Mouse (Mus musculus): Measurements from ENCODE around the gene Mreg.
"Not testable (repeated sequence)": the region's sequence is repeated elsewhere in the genome, so short reads cannot be mapped to it uniquely, and the experiment has no call there.

Gene Mreg

DNA sequence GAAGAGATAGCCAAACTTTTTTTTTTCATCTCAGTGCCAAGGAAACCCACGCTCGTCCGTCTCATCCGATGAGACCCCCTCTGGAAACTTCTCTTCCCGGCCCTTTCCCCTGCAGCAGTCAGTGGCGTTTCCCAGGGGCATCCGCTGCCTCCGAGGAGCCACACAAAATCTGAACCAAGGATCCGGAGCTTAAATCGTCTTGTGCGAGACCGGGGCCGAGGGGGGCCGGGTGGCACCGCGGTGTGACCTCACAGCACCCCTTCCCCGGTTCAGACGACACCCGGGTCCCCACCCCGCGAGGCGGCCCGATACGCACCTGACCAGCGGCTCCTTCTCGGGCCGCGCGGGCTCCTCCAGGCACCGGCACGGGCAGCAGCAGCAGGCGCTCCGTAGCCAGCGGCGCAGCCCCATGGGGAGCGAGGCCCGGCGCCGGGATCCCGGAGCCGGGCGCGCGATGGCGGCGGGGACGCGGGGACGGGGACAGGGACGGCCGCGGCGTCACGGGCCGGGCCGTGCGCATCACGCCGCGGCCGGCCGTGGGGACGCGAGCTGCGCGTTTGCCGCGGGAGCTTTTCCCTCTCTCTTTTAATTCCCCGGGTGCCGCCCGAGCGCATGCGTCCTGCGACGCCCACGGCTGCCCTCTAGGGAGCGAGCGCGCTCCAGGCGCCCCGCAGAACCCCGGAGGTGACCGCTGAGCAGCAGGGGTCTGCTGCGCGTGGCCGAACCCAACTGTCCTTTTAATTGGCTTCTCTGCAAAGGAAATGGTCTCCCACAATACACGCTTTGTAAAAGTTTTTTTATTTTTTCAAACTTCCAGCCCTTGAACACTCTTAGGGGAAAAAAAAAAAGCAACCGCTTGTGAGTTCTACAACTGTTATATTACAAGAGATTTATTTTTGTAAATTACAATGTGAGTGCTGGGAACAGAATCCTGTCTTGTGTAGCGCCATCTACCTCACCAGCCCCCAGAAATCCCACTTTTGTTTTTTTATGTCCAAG is at the start of gene Mreg:
Gene Mreg, minus strand, starts transcription at position 607 of the 999 bp plus-strand sequence.
- DNase-seq, result peak; percentile 81

DNA sequence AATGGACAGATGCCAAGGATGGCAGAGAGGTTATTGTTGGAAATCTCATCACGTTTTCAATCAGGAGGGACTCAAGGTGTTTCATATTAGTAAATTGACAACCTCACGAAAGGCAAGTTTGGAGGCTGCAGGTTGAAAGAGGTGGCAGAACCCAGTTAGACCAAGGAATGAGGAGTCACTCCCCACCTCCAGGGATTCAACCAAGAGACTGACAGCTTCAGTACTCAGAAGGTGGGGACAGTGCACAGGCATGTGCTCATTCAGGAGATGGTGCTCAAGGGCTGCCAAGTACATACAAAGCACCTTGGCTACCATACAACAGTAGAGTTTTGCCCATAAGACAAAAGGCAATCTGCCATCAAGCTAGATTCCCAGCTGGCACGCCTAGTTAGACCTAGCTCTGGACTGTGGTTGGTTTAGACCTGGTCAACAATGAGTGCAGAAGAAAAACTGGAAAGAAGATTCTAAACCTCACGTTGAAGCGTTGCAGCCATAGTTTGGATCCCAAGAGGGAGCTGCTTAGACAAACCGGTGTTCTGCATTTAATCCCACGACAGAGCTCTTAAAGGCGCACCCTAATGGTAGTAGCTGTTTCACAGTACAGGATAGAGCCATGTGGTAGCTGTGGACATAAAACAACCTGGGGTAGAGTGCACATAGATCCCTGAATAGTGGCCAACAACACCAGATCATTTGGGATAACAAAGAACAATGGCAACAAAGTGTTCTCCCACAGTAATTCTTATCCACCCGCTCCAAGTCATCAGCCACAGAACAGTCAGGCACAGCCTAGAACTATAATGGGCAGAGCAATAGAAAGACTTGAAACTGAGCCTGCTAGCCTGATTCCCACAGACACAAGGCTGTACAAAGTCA is 44.5 kb upstream of the Mreg start:
- no peak for DNase-seq

- DNase-seq, result no peak
Observed at GRCm38 (mm10) chr1:72255854-72256175, 43.7 kb upstream of the Mreg start.

DNA sequence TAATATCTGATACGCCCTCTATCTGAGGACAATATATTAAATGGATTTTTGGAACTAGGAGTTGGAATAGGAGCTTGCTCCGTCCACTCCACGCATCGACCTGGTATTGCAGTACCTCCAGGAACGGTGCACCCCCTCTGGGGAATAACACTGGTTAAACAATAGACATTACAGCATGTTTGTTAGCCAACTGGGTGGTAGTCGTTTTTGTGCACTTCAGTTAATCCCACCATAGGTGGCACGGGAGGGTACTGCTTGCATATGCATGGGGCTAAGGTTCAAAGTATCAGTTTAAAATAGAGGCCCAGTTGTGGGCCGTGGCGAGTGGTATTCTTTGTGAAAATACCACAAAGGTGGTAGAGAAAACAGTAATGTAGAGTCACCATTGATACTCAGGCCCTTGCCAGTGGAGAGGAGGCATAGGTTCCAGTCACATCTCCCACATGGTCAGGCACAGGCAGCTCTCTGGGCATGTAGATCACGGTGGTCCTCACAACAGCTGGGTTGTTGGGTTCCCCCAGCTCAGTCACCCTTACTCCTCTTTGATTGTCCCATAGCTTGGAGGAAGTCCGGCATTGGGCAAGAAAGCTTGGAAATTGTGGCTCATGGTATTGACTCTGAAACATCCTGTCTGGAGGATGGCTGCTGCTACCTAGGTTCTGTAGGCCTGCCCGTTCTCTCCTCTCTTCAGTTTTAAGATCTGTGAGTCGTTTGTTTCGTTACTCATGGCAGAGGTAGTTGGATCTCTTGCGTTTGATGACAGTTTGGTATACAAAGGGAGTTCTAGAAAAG is 43.2 kb upstream of the Mreg start:
- peak; percentile 68 for DNase-seq

- peak; percentile 87 for DNase-seq
Observed at GRCm38 (mm10) chr1:72254545-72255061, 42.5 kb upstream of the Mreg start.

DNA sequence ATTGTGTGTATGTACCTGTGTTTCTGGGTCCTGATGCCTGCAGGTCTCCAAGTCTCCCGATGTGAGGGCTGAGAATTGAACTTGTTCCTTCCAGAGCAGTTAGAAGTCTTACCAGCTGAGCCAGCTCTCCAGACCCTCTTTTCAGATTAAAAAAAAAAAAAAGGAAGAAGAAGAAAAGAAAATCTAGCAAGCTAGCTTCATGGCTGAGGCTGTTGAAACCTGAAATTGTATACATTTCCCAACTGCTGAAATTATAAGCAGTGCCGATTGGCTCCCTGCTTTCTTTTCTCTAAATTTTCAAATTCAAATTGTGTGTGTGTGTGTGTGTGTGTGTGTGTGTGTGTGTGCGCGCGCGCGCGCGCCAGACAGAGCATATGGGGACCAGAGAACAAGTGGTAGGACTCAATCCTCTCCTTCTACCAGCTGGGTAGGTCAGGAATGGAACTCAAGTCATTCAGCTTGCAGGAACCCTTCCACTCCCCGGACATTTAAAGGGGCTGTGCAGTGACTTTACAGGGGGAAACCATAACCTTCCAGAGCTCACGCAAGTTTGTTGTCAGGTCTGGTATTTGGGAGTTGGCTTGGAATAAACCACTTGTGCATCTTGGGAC is 41.9 kb upstream of the Mreg start:
- DNase-seq, result no peak

GRCm38 (mm10) chr1:72251806-72252205 is 39.7 kb upstream of the Mreg start:
- no peak for DNase-seq

DNA sequence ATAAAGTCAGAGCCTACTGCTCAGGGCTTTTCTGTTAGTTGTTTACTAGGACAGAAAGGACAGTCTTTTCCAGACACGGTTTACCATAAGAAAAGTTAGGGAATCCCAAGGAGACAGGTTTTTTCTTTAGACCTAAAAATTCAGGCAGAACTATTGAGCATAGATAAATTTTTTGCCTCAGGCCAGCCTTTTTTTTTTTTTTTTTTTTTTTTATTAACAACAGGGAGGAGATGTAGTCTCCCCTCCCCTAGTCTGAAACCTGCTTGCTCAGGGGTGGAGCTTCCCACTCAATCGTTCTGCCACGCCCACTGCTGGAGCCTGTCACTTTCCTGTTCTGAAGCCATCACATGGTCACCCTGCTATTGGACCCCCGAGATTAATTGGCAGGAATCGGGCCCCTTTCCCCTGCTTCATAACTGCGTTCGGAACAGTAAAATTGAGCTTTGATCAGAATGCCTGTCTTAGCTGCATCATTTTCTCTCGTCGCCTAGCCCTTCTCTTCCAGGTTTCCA is 36.2 kb upstream of the Mreg start:
- DNase-seq, result not testable (repeated sequence)

- no peak for DNase-seq
Observed at GRCm38 (mm10) chr1:72244317-72245036, 32.4 kb upstream of the Mreg start.

- peak; percentile 96 for DNase-seq
Observed at GRCm38 (mm10) chr1:72243656-72244316, 31.7 kb upstream of the Mreg start.

DNA sequence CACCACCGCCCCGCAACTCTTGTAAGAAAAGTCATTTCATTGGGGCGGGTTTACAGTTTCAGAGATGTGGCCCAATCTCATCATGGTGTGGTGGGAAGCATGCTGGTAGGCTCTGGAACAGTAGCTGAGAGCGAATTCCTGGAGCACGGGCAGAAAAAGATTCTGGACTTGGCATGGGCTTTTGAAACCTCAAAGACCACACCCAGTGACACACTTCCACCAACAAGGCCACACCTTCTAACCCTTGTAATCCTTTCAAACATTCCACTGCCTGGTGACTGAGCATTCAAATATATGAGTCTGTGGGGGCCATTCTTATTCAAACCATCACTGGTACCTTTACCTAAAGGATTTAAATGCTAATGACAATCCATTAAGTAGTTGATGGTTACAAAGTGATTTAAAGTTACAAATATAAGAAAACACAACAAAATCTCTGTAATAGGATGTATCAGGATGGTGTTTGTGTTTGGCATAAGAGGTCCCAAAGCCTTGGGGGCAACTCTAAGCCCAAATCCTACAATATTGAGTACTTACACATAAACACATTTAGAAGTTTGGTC is 30.6 kb upstream of the Mreg start:
- DNase-seq, result no peak

GRCm38 (mm10) chr1:72239113-72239512 is 27.0 kb upstream of the Mreg start:
- DNase-seq, result not testable (repeated sequence)

- DNase-seq, result no peak
Observed at GRCm38 (mm10) chr1:72238016-72238580, 26.0 kb upstream of the Mreg start.

DNA sequence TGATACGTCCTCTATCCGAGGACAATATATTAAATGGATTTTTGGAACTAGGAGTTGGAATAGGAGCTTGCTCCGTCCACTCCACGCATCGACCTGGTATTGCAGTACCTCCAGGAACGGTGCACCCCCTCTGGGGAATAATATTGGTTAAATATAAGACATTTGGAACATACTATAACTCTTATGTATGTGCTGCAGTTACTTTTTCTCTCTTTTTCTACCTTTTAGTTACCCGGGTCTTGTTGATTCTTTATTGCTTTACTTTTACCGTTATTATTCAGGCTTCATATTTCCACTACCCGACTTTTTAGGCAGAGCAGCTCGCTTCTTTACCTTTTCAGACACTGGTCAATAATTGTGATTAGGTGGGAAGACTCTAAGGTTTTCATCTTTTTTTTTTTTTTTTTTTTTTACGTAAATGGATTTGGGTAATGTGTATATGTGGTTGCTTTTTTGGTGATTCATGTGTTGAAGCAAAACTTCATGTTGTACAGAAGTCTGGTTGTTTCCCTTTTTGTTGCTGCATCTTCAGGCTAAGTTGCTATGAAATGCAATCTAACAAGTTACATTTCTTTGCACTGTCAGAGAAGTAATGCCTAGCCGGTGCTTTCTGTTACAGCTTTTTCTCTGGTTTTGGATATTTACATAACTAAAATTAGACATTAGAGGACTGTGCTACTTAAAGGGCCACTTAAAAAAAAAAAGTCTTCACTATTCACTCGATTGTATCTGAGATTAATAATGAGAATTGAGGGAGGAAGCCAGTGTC is 25.1 kb upstream of the Mreg start:
- no peak for DNase-seq

GRCm38 (mm10) chr1:72236363-72237006 is 24.4 kb upstream of the Mreg start:
- DNase-seq, result peak; percentile 82

DNA sequence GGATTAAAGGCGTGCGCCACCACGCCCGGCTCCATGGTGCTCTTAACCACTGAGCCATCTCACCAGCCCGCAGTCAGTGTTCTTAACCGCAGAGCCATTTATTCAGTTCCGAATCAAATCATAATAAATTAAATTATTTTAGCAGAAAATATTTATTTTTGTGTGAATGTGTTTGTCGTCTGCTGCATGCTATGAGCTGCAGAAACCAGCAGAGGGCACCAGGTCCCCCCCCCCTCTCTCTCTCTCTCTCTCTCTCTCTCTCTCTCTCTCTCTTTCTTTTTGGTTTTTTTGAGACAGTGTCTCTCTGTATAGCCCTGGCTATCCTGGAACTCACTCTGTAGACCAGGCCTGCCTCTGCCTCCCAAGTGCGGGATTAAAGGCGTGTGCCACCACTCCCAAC is 20.5 kb upstream of the Mreg start:
- not testable (repeated sequence) for DNase-seq

GRCm38 (mm10) chr1:72228974-72229373 is 16.9 kb upstream of the Mreg start:
- DNase-seq, result no peak

DNA sequence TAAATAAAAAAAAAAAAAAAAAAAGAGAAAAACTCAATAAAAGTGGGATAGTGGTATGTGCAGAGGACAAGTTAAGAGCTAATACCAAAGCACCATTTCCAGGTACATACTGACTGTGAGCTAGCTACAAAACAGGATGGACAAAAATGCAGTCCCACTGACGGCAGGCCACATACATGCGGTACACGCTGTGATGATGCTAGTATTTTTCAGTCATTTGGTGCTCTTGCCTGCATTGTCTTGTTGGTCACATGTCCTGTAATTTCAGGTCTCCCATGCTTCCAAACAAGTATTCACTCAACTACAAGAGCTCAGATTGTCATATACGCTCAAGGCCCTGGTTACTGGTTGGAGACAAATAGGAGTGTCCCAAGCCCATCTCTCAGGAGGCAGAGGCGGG is 15.4 kb upstream of the Mreg start:
- no peak for DNase-seq
